Mouse (Mus musculus) intestine, embryonic 16.5 days (tissue): ENCODE results near the gene Olfr1116. TPM values are rescaled to one million over a fixed set of nuclear protein-coding genes. Genes with fewer than 3 reads are reported as not detected.
"Not testable (repeated sequence)": the region's sequence is repeated elsewhere in the genome, so short reads cannot be mapped to it uniquely, and the experiment has no call there.

Experiments used
- ATAC-seq: fragments of 200-750 bp; cut with Nextera tagmentation; 2 replicates; pipeline ENCODE4 v1.8.0; 2017; ENCODE audit warnings: moderate TSS enrichment, moderate library complexity
- H3K27ac ChIP-seq: fragments of 300-500 bp; sonication (generic); 2 replicates; pipeline ENCODE4 v1.5.1; 2014; ENCODE audit warnings: mild to moderate bottlenecking, low read length
- H3K27me3 ChIP-seq: fragments of 300-500 bp; sonication (generic); replicated peaks from 2 replicates; pipeline ENCODE4 v1.6.1; 2014; ENCODE audit warnings: low read length, control low read depth, mixed read lengths; ENCODE audit not compliant: control insufficient read depth, insufficient read depth
- H3K36me3 ChIP-seq: fragments of 300-500 bp; sonication (generic); 2 replicates; pipeline ENCODE4 v1.6.1; 2014; ENCODE audit warnings: low read length, control low read depth; ENCODE audit not compliant: control insufficient read depth, insufficient read depth
- H3K4me1 ChIP-seq: fragments of 300-500 bp; sonication (generic); 2 replicates; pipeline ENCODE4 v1.6.1; 2014; ENCODE audit warnings: low read length, control low read depth, mixed read lengths; ENCODE audit not compliant: control insufficient read depth, insufficient read depth
- H3K4me2 ChIP-seq: fragments of 300-500 bp; sonication (generic); 2 replicates; pipeline ENCODE4 v1.6.1; 2014; ENCODE audit warnings: low read depth, low read length, control low read depth
- H3K4me3 ChIP-seq: fragments of 300-500 bp; sonication (generic); 2 replicates; pipeline ENCODE4 v1.5.1; 2014; ENCODE audit warnings: mild to moderate bottlenecking, low read length
- H3K9ac ChIP-seq: fragments of 300-500 bp; sonication (generic); 2 replicates; pipeline ENCODE4 v1.6.1; 2014; ENCODE audit warnings: low read depth, low read length
- H3K9me3 ChIP-seq: fragments of 300-500 bp; sonication (generic); 2 replicates; pipeline ENCODE4 v1.6.1; 2016; ENCODE audit warnings: low read length, control low read depth; ENCODE audit not compliant: control insufficient read depth
- WGBS: fragments of 180-500 bp; shearing (Covaris S2); extraction: QIAGEN DNeasy Blood & Tissue Kit; methylation state at CpG from one replicate; pipeline ENCODE4 v1.1.7; 2014; 5-methylcytosine and 5-hydroxymethylcytosine counted together
- microRNA-seq: library from miRNA; unstranded; fragments of <30 nt; microRNA quantifications from one replicate; pipeline ENCODE4, GENCODE M21; 2016
- polyA plus RNA-seq: library from polyadenylated mRNA; unstranded; fragments of >200 nt; fragmentation: Nextera tagmentation; extraction: Ambion mirVana; gene quantifications from 2 replicates; pipeline ENCODE4 v1.2.1, GENCODE M21; 2015

The Olfr1116 gene
- not detected in 2 replicates for polyA plus RNA-seq

DNA sequence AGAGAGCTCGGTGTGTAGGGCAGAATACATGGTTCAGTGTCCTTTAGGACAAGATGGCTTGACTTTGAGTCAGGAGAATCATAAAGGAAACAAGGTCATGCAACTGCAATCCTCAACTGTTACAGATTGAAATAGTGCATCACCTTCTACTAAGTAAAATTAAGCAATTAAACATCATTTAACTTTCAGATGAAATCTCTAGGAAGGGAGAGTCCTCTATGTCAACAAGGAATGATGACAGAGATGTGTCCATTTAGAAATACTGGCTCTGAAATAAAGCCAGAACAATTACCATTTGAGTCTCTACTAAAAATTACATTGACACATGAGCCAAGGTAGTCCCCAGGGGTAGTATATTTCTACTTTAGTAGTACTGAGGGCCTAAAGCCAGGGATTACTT is at the start of gene Olfr1116:
TSS of gene Olfr1116 (plus strand) at position 301 of the 400 bp plus-strand sequence.
- H3K4me3 ChIP-seq, result no peak within 1 kb of the TSS
- no peak within 1 kb of the TSS for H3K27ac ChIP-seq
- no peaks in the 10 kb centered on the region for H3K27me3 ChIP-seq
- H3K36me3 ChIP-seq, result no peaks in the 10 kb centered on the region
- H3K4me1 ChIP-seq, result no peaks in the 10 kb centered on the region
- H3K9me3 ChIP-seq, result no peaks in the 10 kb centered on the region
- H3K9ac ChIP-seq, result no peak within 1 kb of the TSS
- no peak for ATAC-seq
- WGBS, result 91% methylated on average over 1 of the region's 1 CpGs
- no peak within 1 kb of the TSS for H3K4me2 ChIP-seq

DNA sequence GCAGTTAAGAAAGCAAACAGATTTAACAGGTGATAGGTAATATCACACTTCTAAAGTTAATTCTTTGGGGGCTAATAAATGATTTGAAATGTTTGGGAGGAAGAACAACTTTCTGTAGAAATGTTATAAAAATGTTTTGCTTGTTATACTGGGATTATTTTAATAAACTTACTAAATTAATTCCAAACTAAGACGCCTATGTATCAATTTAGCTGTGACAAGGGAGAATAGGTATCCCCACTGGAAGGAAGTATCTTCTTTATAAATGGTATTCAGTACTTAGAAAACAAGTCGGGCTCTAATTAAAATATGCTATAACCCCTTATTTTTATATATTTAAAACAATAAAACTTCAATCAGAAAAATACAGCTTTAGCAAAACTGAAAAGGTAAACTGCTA is 19.6 kb upstream of the Olfr1116 start, which contains the start of gene Olfr1115:
TSS of gene Olfr1115 (plus strand) at position 301 of the 400 bp plus-strand sequence.
- H3K36me3 ChIP-seq, result no peaks in the 10 kb centered on the region
- no peak within 1 kb of the TSS for H3K9ac ChIP-seq
- no peak within 1 kb of the TSS for H3K4me2 ChIP-seq
- H3K27ac ChIP-seq, result no peak within 1 kb of the TSS
- H3K9me3 ChIP-seq, result no peaks in the 10 kb centered on the region
- H3K4me1 ChIP-seq, result no peaks in the 10 kb centered on the region
- no peak within 1 kb of the TSS for H3K4me3 ChIP-seq
- 82% methylated on average over 2 of the region's 2 CpGs for WGBS
- H3K27me3 ChIP-seq, result no peaks in the 10 kb centered on the region
- ATAC-seq, result no peak

DNA sequence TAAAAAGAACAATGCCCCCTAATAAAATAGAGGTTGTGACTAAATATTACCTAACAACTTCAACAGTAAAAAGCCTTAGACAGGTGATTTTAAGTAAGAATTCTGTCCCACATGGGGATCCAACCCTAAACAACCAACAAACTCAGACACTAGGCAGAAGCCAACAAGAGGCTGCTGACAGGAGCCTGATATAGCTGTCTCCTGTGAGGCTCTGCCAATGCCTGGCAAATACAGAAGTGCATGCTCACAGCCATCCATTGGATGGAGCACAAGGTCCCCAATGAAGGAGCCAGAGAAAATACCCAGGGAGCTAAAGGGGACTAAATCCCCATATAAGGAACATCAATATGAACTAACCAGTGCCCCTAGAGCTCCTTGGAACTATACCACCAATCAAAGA is 26.6 kb downstream of the Olfr1116 start:
- not testable (repeated sequence) for H3K9ac ChIP-seq, ATAC-seq, H3K4me3 ChIP-seq, H3K4me1 ChIP-seq, H3K27me3 ChIP-seq, H3K4me2 ChIP-seq, H3K9me3 ChIP-seq, H3K27ac ChIP-seq, H3K36me3 ChIP-seq

DNA sequence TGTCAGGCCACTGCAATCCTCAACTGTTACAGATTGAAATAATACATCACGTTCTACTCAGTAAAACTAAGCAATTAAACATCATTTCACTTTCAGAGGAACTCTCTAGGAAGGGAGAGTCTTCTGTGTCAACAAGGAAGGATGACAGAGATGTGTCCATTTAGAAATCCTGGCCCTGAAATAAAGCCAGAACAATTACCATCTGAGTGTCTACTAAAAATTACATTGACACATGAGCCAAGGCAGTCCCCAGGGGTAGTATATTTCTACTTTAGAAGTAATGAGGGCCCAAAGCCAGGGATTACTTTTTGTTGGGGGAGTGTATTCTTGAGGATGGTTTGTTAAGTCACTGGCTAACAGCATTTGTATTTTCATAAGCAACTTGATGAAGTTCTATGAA is 39.9 kb downstream of the Olfr1116 start, which contains the start of gene Olfr1118:
TSS of gene Olfr1118 (plus strand) at position 301 of the 400 bp plus-strand sequence.
- Histone ChIP-seq H3K4me1 (no peaks in the 10 kb centered on the region), H3K27ac (no peak within 1 kb of the TSS), H3K36me3 (no peaks in the 10 kb centered on the region), H3K9ac (no peak within 1 kb of the TSS), H3K9me3 (no peaks in the 10 kb centered on the region), H3K4me3 (no peak within 1 kb of the TSS), H3K27me3 (no peaks in the 10 kb centered on the region), H3K4me2 (no peak within 1 kb of the TSS)
- no peak for ATAC-seq
- WGBS, result 72% methylated on average over 1 of the region's 1 CpGs

Small RNA genes lying within 50 kb of the gene (microRNA-seq; reads per million reads assigned to microRNA genes)
- gene Gm27438, result not detected

Other genes starting within 250 kb of the Olfr1116 start
- gene Olfr1104, start 240.5 kb upstream of the Olfr1116 start, polyA plus RNA-seq, result not detected in 2 replicates
- not detected in 2 replicates for gene Olfr1105, start 231.0 kb upstream of the Olfr1116 start, polyA plus RNA-seq
- gene Olfr1106, start 215.3 kb upstream of the Olfr1116 start, polyA plus RNA-seq, result not detected in 2 replicates
- gene Olfr1107, start 191.7 kb upstream of the Olfr1116 start, polyA plus RNA-seq, result not detected in 2 replicates
- not detected in 2 replicates for gene Olfr1109, start 171.5 kb upstream of the Olfr1116 start, polyA plus RNA-seq
- not detected in 2 replicates for gene Olfr259, start 153.0 kb upstream of the Olfr1116 start, polyA plus RNA-seq
- gene Olfr1110, start 127.2 kb upstream of the Olfr1116 start, polyA plus RNA-seq, result not detected in 2 replicates
- not detected in 2 replicates for gene Olfr1111, start 114.9 kb upstream of the Olfr1116 start, polyA plus RNA-seq
- gene Olfr1112, start 79.7 kb upstream of the Olfr1116 start, polyA plus RNA-seq, result not detected in 2 replicates
- not detected in 2 replicates for gene Olfr1113, start 58.6 kb upstream of the Olfr1116 start, polyA plus RNA-seq
- gene Olfr1115, start 19.5 kb upstream of the Olfr1116 start, polyA plus RNA-seq, result not detected in 2 replicates
- not detected in 2 replicates for gene Olfr1118, start 40.0 kb downstream of the Olfr1116 start, polyA plus RNA-seq
- gene Olfr1120, start 87.3 kb downstream of the Olfr1116 start, polyA plus RNA-seq, result not detected in 2 replicates
- not detected in 2 replicates for gene Olfr1121, start 102.4 kb downstream of the Olfr1116 start, polyA plus RNA-seq
- gene Olfr1122, start 118.3 kb downstream of the Olfr1116 start, polyA plus RNA-seq, result not detected in 2 replicates
- not detected in 2 replicates for gene Olfr1123, start 149.1 kb downstream of the Olfr1116 start, polyA plus RNA-seq
- gene Olfr1124, start 162.7 kb downstream of the Olfr1116 start, polyA plus RNA-seq, result not detected in 2 replicates
- not detected in 2 replicates for gene Olfr1126, start 186.4 kb downstream of the Olfr1116 start, polyA plus RNA-seq
- gene Pramel7, start 229.6 kb downstream of the Olfr1116 start, polyA plus RNA-seq, result not detected in 2 replicates
- gene Pramel6, start 239.0 kb downstream of the Olfr1116 start, polyA plus RNA-seq, result not detected in 2 replicates